Mouse (Mus musculus) intestine, embryonic 15.5 days (tissue): ENCODE measurements around the gene Spp1. TPM values are rescaled to one million over a fixed set of nuclear protein-coding genes. Genes with fewer than 3 reads are reported as not detected.

Source experiments
- ATAC-seq: fragments of 200-750 bp; cut with Nextera tagmentation; 2 replicates; pipeline ENCODE4 v1.8.0; 2017; ENCODE audit warnings: moderate TSS enrichment, moderate library complexity
- H3K27ac ChIP-seq: fragments of 300-500 bp; sonication (generic); 2 replicates; pipeline ENCODE4 v1.5.1; 2015; ENCODE audit warnings: mild to moderate bottlenecking, inconsistent platforms
- H3K27me3 ChIP-seq: fragments of 300-500 bp; sonication (generic); replicated peaks from 2 replicates; pipeline ENCODE4 v1.6.1; 2015; ENCODE audit warnings: inconsistent platforms
- H3K36me3 ChIP-seq: fragments of 300-500 bp; sonication (generic); 2 replicates; pipeline ENCODE4 v1.6.1; 2015; ENCODE audit warnings: inconsistent platforms
- H3K4me1 ChIP-seq: fragments of 300-500 bp; sonication (generic); replicated peaks from 2 replicates; pipeline ENCODE4 v1.6.1; 2015; ENCODE audit warnings: inconsistent platforms
- H3K4me2 ChIP-seq: fragments of 300-500 bp; sonication (generic); replicated peaks from 2 replicates; pipeline ENCODE4 v1.6.1; 2015; ENCODE audit warnings: mild to moderate bottlenecking, inconsistent platforms
- H3K4me3 ChIP-seq: fragments of 300-500 bp; sonication (generic); replicated peaks from 2 replicates; pipeline ENCODE4 v1.5.1; 2015; ENCODE audit warnings: inconsistent platforms
- H3K9ac ChIP-seq: fragments of 300-500 bp; sonication (generic); 2 replicates; pipeline ENCODE4 v1.6.1; 2015; ENCODE audit warnings: inconsistent platforms
- H3K9me3 ChIP-seq: fragments of 300-500 bp; sonication (generic); 2 replicates; pipeline ENCODE4 v1.6.1; 2016; ENCODE audit warnings: inconsistent platforms
- WGBS: fragments of 180-500 bp; shearing (Covaris S2); methylation state at CpG from one replicate; pipeline ENCODE4 v1.1.7; 2015; 5-methylcytosine and 5-hydroxymethylcytosine counted together
- polyA plus RNA-seq: library from polyadenylated mRNA; unstranded; fragments of >200 nt; fragmentation: Nextera tagmentation; extraction: Ambion mirVana; gene quantifications from 2 replicates; pipeline ENCODE4 v1.2.1, GENCODE M21; 2015

The Spp1 gene
- polyA plus RNA-seq, 1 experiment from 2014 or later: 78.0 TPM

DNA sequence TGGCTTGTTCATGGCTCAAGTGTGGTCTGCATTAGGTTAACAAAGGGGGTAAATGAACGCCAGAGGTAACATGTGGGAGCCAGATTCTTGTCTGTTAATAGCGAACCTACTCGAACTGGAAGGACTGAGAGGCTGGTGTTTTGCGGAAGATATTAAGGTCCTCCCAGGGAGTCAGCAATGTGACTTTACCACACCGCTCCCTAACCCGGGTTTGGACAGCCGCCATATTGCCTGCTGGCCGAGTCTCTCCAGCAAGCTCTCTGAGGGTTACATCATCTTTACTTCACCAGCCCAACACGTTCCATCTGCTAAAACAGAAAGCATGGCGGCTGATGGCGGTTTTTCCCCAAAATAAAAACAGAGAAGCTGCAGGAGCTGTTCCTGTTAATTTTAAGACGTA lies 30.8 kb downstream of the Spp1 start:
- Histone ChIP-seq H3K9ac (no peak overlapping the region), H3K36me3 (peaks cover 19% of the 10 kb centered on the region), H3K27me3 (no peaks in the 10 kb centered on the region), H3K4me2 (no peak overlapping the region), H3K4me1 (no peaks in the 10 kb centered on the region; the same call in 1 of the 2 replicates), H3K9me3 (no peaks in the 10 kb centered on the region), H3K27ac (no peak overlapping the region), H3K4me3 (no peak overlapping the region)
- ATAC-seq: no peak
- WGBS: 84% methylated on average over 12 of the region's 12 CpGs

DNA sequence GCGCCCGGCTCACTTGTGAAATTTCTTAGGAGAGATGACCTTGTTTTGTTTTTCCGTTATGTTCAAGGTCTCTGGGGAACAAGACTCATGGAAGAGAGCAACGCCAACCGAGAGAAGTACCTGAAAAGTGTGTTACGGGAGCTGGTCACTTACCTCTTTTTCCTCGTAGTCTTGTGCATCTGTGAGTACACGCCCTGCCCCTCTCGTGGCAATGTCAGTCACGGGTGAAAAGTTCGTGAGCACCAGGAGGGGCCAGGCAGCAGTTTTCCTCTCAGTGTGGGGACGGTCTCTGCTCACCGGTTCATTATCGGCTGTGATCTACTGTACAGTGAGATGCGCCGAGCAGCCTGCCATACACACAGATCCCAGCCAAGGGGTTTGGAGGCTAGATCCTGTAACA lies 31.9 kb downstream of the Spp1 start:
- Histone ChIP-seq H3K9ac (no peak overlapping the region), H3K27ac (no peak overlapping the region), H3K36me3 (peaks cover 24% of the 10 kb centered on the region), H3K4me3 (no peak overlapping the region), H3K4me2 (no peak overlapping the region), H3K9me3 (no peaks in the 10 kb centered on the region), H3K27me3 (no peaks in the 10 kb centered on the region), H3K4me1 (no peaks in the 10 kb centered on the region; the same call in 1 of the 2 replicates)
- no peak for ATAC-seq
- WGBS: 91% methylated on average over 16 of the region's 16 CpGs

DNA sequence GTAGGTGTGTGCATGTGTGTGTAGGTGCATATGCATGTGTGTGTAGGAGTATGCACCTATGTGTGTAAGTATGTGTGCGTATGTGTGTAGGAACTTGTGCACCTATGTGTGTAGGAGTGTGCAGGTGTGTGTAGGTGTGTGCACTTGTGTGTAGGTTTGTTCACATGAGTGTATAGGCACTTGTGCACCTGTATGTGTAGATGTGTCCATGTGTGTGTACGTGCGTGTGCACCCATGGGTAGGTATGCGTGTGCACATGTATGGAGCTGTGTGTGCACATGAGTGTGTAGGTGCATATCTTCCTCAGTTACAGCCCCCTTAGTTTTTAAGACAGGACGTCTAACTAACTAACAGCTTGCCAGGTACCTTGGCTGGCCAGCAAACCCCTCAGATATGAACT lies 33.7 kb downstream of the Spp1 start:
- Histone ChIP-seq H3K9ac (no peak overlapping the region), H3K4me3 (no peak overlapping the region), H3K4me1 (no peaks in the 10 kb centered on the region; the same call in 1 of the 2 replicates), H3K4me2 (no peak overlapping the region), H3K36me3 (peaks cover 31% of the 10 kb centered on the region), H3K9me3 (no peaks in the 10 kb centered on the region), H3K27ac (no peak overlapping the region), H3K27me3 (no peaks in the 10 kb centered on the region)
- 89% methylated on average over 5 of the region's 5 CpGs for WGBS
- ATAC-seq: no peak

DNA sequence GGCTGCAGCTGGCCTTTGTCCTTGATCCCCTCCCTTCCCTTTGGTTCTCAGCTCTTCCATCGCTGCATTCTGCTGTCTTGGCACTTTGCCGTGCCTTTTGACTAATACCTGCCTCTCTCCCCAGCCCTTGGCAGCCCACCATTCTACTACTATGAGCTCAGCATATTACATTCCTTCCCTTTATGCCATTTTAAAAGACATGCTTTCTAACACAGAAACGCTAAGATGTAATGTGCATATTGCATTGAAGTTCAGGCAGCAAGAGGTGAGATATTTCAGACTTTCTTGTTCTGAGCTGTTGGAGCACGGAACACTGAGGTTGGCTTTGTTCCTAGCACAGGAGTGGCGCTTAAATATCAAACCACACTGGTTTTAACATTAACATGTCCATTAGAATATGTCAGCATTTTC lies 36.1 kb downstream of the Spp1 start:
- H3K4me3 ChIP-seq: no peak overlapping the region
- no peak for ATAC-seq
- no peak overlapping the region for H3K4me2 ChIP-seq
- no peaks in the 10 kb centered on the region; the same call in 1 of the 2 replicates for H3K4me1 ChIP-seq
- H3K36me3 ChIP-seq: peaks cover 30% of the 10 kb centered on the region
- 88% methylated on average over 5 of the region's 5 CpGs for WGBS
- H3K9ac ChIP-seq: no peak overlapping the region
- no peaks in the 10 kb centered on the region for H3K9me3 ChIP-seq
- H3K27ac ChIP-seq: no peak overlapping the region
- no peaks in the 10 kb centered on the region for H3K27me3 ChIP-seq

DNA sequence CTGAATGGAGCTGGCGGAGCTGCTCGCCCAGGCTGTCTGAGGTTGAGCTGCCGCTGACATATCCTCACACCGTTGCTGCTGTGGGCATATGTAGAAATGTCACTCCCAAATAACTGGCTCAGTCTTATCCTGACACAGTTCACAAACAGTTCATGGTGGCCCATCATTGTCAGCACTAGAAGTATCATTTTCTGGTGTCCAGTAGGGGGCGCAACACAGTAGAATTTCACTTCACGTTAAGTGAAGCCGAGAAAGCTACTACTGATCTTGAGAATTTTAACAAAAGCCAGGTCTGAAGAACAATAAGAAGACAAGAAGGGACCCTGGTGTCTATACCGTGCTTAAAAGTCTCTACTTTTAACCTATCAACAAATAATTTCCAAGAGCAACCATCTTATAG lies 37.5 kb downstream of the Spp1 start:
- H3K36me3 ChIP-seq: peaks cover 21% of the 10 kb centered on the region
- H3K27ac ChIP-seq: no peak overlapping the region
- no peaks in the 10 kb centered on the region for H3K27me3 ChIP-seq
- ATAC-seq: no peak
- WGBS: 93% methylated on average over 8 of the region's 8 CpGs
- no peak overlapping the region for H3K4me3 ChIP-seq
- H3K9me3 ChIP-seq: no peaks in the 10 kb centered on the region
- H3K4me1 ChIP-seq: no peaks in the 10 kb centered on the region
- no peak overlapping the region for H3K9ac ChIP-seq
- no peak overlapping the region for H3K4me2 ChIP-seq

DNA sequence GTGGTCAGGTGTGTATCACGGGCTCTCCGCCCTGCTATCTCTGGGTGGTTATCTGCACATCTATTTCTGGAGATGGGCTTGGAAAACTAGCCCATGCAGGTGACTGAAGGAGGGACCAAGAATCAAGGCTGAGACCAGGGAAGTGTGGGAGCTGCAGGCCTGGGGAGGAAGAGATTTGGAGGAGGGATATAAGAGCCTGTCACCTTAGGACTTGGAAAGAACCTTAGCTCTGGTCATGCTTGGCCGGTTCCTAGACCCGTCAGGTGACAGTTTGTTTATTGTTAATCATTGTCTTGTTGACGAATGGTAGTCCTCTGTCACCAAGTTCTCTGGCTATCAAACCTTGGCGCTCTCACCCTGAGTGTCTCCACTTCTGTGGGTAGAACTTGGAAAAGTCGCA lies 45.4 kb downstream of the Spp1 start:
- H3K27me3 ChIP-seq: no peaks in the 10 kb centered on the region
- no peak overlapping the region for H3K4me2 ChIP-seq
- no peak overlapping the region for H3K27ac ChIP-seq
- H3K36me3 ChIP-seq: peaks cover 15% of the 10 kb centered on the region
- H3K9me3 ChIP-seq: no peaks in the 10 kb centered on the region
- no peak overlapping the region for H3K9ac ChIP-seq
- 62% methylated on average over 7 of the region's 7 CpGs for WGBS
- no peak for ATAC-seq
- H3K4me3 ChIP-seq: no peak overlapping the region
- no peaks in the 10 kb centered on the region for H3K4me1 ChIP-seq

DNA sequence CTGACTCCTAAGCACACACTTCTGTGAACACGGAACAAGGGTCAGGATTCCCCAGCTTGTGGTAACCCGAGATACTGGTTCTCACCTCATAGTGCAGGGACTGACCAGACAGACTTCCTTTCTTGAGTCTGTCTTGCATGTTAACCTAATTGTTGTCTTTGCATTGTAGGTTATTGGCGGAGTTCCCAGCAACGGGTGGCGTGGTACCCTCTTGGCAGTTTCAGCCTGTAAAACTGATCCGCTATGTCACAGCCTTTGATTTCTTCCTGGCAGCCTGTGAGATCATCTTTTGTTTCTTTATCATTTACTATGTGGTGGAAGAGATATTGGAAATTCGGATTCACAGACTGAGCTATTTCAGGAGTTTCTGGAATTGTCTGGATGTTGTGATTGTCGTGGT lies 47.9 kb downstream of the Spp1 start:
- peaks cover 15% of the 10 kb centered on the region for H3K36me3 ChIP-seq
- WGBS: 84% methylated on average over 8 of the region's 8 CpGs
- no peak overlapping the region for H3K4me2 ChIP-seq
- no peaks in the 10 kb centered on the region for H3K9me3 ChIP-seq
- no peaks in the 10 kb centered on the region for H3K27me3 ChIP-seq
- H3K9ac ChIP-seq: no peak overlapping the region
- no peaks in the 10 kb centered on the region for H3K4me1 ChIP-seq
- ATAC-seq: no peak
- H3K4me3 ChIP-seq: no peak overlapping the region
- H3K27ac ChIP-seq: no peak overlapping the region

Other genes with a start within 250 kb of the Spp1 start
- gene Dmp1, start 232.5 kb upstream of the Spp1 start, polyA plus RNA-seq: 0.61 and 0.72 TPM in 2 replicates
- gene Ibsp, start 135.9 kb upstream of the Spp1 start, polyA plus RNA-seq: 0.13 TPM in 1 of 2 replicates, not detected in the other
- gene Mepe, start 109.8 kb upstream of the Spp1 start, polyA plus RNA-seq: not detected in 2 replicates
- 11.2 and 11.8 TPM in 2 replicates for gene Pkd2, start 24.3 kb downstream of the Spp1 start, polyA plus RNA-seq
- gene BC005561, start 73.2 kb downstream of the Spp1 start, polyA plus RNA-seq: 9.1 and 9.4 TPM in 2 replicates